Mouse (Mus musculus) liver, adult 2 months (tissue): ENCODE measurements around the gene Bsx. TPM values are rescaled to one million over a fixed set of nuclear protein-coding genes. Genes with fewer than 3 reads are reported as not detected.

ENCODE experiments used
- DNase-seq: peaks from one replicate; pipeline ENCODE4 v3.0.0-alpha.2; 2011; ENCODE audit warnings: low read depth, low spot score; ENCODE audit errors: extremely low read depth
- H3K27ac ChIP-seq: fragments of 200-500 bp; replicated peaks from 2 replicates; pipeline ENCODE4 v1.5.1; 2012; ENCODE audit warnings: low read depth, mild to moderate bottlenecking, control low read depth, inconsistent platforms, low read length; ENCODE audit not compliant: insufficient read depth
- H3K27me3 ChIP-seq: fragments of 200-500 bp; 2 replicates; pipeline ENCODE4 v1.6.1; 2012; ENCODE audit warnings: mild to moderate bottlenecking, moderate library complexity, low read length, inconsistent platforms; ENCODE audit not compliant: control insufficient read depth, insufficient read depth
- H3K36me3 ChIP-seq: fragments of 200-500 bp; 2 replicates; pipeline ENCODE4 v1.6.1; 2012; ENCODE audit warnings: low read length, inconsistent platforms; ENCODE audit not compliant: control insufficient read depth, insufficient read depth
- H3K4me1 ChIP-seq: fragments of 200-500 bp; 2 replicates; pipeline ENCODE4 v1.6.1; 2011; ENCODE audit warnings: low read length; ENCODE audit not compliant: control insufficient read depth, insufficient read depth
- H3K4me3 ChIP-seq: fragments of 200-500 bp; 2 replicates; pipeline ENCODE4 v1.5.1; 2011; ENCODE audit warnings: low read depth, mild to moderate bottlenecking, control low read depth, low read length, moderate library complexity; ENCODE audit not compliant: insufficient read depth
- H3K79me2 ChIP-seq: fragments of 200-500 bp; 2 replicates; pipeline ENCODE4 v1.6.1; 2012; ENCODE audit warnings: inconsistent platforms, mild to moderate bottlenecking, low read length, moderate library complexity; ENCODE audit not compliant: control insufficient read depth, insufficient read depth
- H3K9ac ChIP-seq: fragments of 200-500 bp; 2 replicates; pipeline ENCODE4 v1.6.1; 2012; ENCODE audit warnings: low read depth, mild to moderate bottlenecking, control low read depth, inconsistent platforms, low read length
- CTCF ChIP-seq: fragments of 200-500 bp; IDR thresholded peaks from 2 replicates; pipeline ENCODE4 v1.5.1; 2011; ENCODE audit warnings: low read depth, low read length, control low read depth
- POLR2A ChIP-seq: fragments of 200-500 bp; IDR thresholded peaks from 2 replicates; pipeline ENCODE4 v1.6.1; 2011; ENCODE audit warnings: low read length, control low read depth; ENCODE audit not compliant: insufficient read depth; ENCODE audit errors: extremely low read depth
- WGBS: fragments of 180-500 bp; shearing (Covaris S2); methylation state at CpG from one replicate; pipeline ENCODE4 v1.1.7; 2018; 5-methylcytosine and 5-hydroxymethylcytosine counted together
- polyA plus RNA-seq: library from polyadenylated mRNA; depleted of rRNA; stranded (reverse); fragments of >200 nt; gene quantifications from 2 replicates; pipeline ENCODE4 v1.2.3, GENCODE M21; 2012
- total RNA-seq: library from RNA; depleted of rRNA; stranded (reverse); fragments of >200 nt; gene quantifications from 2 replicates; pipeline ENCODE4 v1.2.3, GENCODE M21; 2014

Gene Bsx
- total and polyA plus RNA-seq, 2 experiments, result not detected

GRCm38 (mm10) chr9:40851515-40851914 is 22.4 kb upstream of the Bsx start:
- Histone ChIP-seq H3K27ac (no peak overlapping the region), H3K79me2 (no peaks in the 10 kb centered on the region), H3K27me3 (no peaks in the 10 kb centered on the region), H3K4me3 (no peak overlapping the region), H3K9ac (no peak overlapping the region), H3K4me1 (no peaks in the 10 kb centered on the region), H3K36me3 (no peaks in the 10 kb centered on the region)
- TF ChIP-seq POLR2A, result no peak
- TF ChIP-seq CTCF, result no peak
- no peak for DNase-seq
- WGBS, result 48% methylated on average over 2 of the region's 2 CpGs

DNA sequence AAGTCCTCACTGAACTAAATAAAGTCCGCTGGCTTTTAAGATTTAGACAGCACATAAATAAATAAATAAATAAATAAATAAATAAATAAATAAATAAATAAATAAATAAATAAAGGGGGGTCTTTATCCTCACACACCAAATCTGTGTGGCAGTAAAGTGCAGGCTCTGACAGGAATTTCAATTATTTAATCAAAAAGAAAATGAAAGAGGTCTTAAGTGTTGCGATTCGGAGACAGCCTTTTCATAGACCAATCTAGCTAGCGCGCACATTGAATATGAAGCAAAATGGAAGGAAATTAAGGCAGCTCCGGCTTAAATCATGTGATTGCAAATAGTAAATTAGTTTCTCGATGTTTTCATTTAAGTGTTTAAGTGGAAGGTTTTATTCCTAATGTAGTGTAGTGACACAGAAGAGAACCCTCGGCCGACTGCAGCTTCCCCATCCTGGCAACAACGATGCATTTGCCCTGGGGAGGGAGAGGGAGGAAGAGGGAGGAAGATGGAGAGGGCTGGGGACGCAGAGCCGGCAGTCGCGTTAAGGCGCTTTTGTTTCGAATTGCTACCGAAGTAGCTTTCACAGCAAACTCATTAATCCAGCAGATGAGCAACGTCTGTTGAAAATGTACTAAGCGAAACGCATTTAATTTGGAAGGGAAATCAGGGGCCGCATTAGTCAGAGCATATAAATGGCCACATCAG is 15.3 kb upstream of the Bsx start:
- no peak for DNase-seq
- WGBS, result 17% methylated on average over 21 of the region's 21 CpGs
- no peak overlapping the region; the same call in 1 of the 2 replicates for H3K4me3 ChIP-seq
- H3K36me3 ChIP-seq, result no peaks in the 10 kb centered on the region
- no peak overlapping the region for H3K27ac ChIP-seq
- no peaks in the 10 kb centered on the region for H3K4me1 ChIP-seq
- H3K27me3 ChIP-seq, result no peaks in the 10 kb centered on the region
- H3K9ac ChIP-seq, result no peak overlapping the region
- TF ChIP-seq POLR2A (no peak), CTCF (no peak)
- no peaks in the 10 kb centered on the region for H3K79me2 ChIP-seq

- H3K27ac ChIP-seq, result no peak overlapping the region
- H3K4me3 ChIP-seq, result no peak overlapping the region
- no peak overlapping the region for H3K9ac ChIP-seq
- TF ChIP-seq POLR2A (no peak), CTCF (no peak)
- DNase-seq, result no peak
- no peaks in the 10 kb centered on the region for H3K36me3 ChIP-seq
- WGBS, result 20% methylated on average over 9 of the region's 9 CpGs
- H3K4me1 ChIP-seq, result no peaks in the 10 kb centered on the region
- H3K27me3 ChIP-seq, result no peaks in the 10 kb centered on the region
- H3K79me2 ChIP-seq, result no peaks in the 10 kb centered on the region
Observed at GRCm38 (mm10) chr9:40859196-40859595, 14.7 kb upstream of the Bsx start.

DNA sequence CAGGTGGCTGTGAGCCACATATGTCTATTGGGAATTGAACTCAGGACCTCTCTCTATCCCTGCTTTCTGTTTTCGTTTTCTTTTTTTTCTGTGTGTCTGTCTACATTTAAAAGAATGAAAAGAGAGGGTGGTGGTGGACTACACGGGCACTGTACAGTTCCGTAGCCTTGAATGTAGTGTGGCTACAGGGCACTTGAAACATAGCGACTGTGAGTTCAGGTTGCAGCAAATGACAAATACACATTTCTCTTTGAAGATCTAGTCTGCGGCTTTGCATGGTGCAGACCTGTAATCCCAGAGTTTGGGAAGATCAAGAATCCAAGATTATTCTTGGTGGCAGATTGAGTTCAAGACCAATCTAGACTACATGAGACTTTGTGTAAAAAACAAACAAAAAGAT is 3.6 kb upstream of the Bsx start:
- no peak for TF ChIP-seq POLR2A
- no peak for TF ChIP-seq CTCF
- Histone ChIP-seq H3K4me3 (no peak overlapping the region), H3K36me3 (no peaks in the 10 kb centered on the region), H3K9ac (no peak overlapping the region), H3K79me2 (no peaks in the 10 kb centered on the region), H3K27ac (no peak overlapping the region), H3K4me1 (no peaks in the 10 kb centered on the region), H3K27me3 (peaks cover 16% of the 10 kb centered on the region)
- WGBS, result 78% methylated on average over 5 of the region's 5 CpGs
- DNase-seq, result no peak

GRCm38 (mm10) chr9:40871369-40872155 is 2.4 kb upstream of the Bsx start:
- Histone ChIP-seq H3K4me1 (no peaks in the 10 kb centered on the region), H3K27ac (no peak overlapping the region), H3K27me3 (peaks cover 22% of the 10 kb centered on the region), H3K79me2 (no peaks in the 10 kb centered on the region), H3K9ac (no peak overlapping the region), H3K4me3 (peak overlapping the region; percentile 14), H3K36me3 (no peaks in the 10 kb centered on the region)
- no peak for DNase-seq
- no peak for TF ChIP-seq POLR2A
- 7% methylated on average over 34 of the region's 34 CpGs for WGBS

DNA sequence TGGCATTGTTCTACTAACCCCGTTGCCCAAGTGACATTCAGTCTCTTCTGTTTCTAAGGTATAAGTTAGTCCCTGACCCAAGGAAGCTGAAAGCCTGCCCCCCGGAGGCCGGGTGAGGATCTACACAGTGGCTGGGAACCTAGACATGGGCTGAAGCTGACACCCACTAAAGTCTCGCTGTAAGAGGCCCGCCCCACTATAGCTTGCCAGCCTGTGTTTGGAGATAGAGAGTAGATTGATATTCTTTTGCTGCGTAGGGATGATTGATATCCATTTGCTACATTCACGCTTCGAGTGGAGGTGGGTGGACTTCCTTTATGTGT is 1.8 kb upstream of the Bsx start:
- Histone ChIP-seq H3K9ac (no peak overlapping the region), H3K27ac (no peak overlapping the region), H3K79me2 (no peaks in the 10 kb centered on the region), H3K4me3 (0 out of 2 replicates have a peak overlapping the region, but pooled peaks have one; percentile 14), H3K27me3 (peaks cover 25% of the 10 kb centered on the region), H3K36me3 (no peaks in the 10 kb centered on the region), H3K4me1 (no peaks in the 10 kb centered on the region)
- TF ChIP-seq CTCF, result peak; percentile 59
- TF ChIP-seq POLR2A, result no peak
- WGBS, result 6% methylated on average over 8 of the region's 8 CpGs
- DNase-seq, result peak; percentile 17
